Mouse (Mus musculus): ENCODE results near the gene Tulp2. TPM values are rescaled to one million over a fixed set of nuclear protein-coding genes. Genes with fewer than 3 reads are reported as not detected.

Tulp2 gene
- total and polyA plus RNA-seq, 3 experiments = 1.1 to 1.2 TPM; not detected in 1

DNA sequence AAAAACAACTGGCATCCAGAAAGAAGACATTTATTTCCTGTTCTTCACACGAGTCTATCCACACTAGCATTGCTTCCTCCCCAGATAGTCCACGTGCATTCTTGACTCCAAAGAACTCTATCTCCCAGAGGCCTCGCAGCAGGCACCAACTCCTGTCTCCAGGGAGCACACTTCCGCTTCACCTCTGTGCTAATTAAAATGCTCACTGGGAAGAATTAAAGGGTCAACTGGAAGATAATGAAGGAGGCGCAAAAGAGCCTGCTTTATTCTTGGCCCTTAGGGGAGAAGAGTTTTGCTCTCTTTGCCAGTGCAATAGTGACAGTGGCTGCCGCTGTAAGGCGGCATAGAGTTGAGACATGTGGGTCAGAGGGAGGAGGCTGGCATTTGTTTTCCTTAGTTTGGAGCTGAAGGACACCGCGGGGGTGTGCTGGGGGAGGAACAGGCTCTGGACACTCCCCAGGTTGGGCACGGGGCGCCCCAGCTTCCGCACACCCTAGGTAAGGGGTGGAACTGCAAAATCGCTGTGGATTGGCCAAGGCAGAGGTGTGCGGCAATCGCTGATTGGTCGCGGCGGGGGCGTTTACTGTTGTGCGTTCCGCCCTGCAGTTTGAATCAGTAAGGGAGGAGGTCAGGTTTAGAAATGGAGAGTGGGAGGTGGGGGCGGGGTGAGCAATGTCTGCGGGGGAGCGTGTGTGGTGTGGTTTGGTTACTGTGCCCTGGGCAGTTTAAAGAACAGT, 86.3 kb downstream of the Tulp2 start (continued):
- TF ChIP-seq ZKSCAN1 (IDR thresholded peaks at IDR 0.05; ENCODE audit: low read depth, low read length) (no peak), EP300 (IDR thresholded peaks at IDR 0.05; ENCODE audit: low read depth in 1 of 2, low read length in 2 of 2) (0 out of 4 replicates have a peak, but pooled peaks of 1 of the 2 experiments have one; percentile 6), MYB (IDR thresholded peaks at IDR 0.05; ENCODE audit: low read depth, low read length) (no peak)

DNA sequence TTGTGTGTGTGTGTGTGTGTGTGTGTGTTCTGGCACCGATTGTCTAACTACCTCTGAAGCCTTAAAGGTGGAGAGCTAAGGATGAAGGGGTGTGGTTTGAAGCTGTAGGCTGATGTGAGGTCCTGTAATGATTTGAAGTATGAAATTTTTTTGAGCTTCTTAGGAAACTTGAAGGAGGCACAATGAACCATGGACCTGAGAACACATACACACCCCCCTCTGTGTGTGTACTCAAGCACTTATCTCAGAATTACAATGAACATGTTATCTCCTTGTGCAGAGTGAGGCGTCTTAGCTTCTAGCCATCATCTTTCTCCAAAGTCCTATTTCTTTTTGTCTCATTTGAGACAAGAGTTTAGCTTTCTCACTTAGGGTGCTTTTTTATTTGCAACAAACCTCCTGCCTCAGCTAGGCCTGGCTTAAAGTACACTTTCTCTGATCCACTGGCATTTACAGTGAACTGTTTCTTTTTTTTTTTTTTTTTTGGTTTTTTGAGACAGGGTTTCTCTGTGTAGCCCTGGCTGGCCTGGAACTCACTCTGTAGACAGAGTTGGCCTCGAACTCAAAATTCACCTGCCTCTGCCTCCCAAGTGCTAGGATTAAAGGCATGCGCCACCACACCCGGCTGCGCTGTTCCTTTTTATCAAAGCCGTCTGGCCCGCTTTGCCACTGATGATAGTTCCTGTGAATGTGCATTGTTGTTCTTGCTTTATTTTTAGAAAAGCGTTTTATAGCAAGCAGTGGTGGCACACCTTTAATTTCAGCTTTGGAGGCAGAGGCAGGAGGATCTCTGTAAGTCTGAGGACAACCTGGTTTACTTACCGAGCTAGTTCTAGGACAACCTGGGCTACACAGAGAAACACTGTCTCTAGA, 87.2 kb downstream of the Tulp2 start:
- peak overlapping the region; percentile 90 for H3K27ac ChIP-seq (ENCODE audit: control insufficient read depth, low read depth, low read length)
- peaks cover 0 to 14% of the 10 kb centered on the region in 2 experiments; a peak in 2 of 4 replicates for H3K36me3 ChIP-seq (ENCODE audit: control insufficient read depth in 1 of 2, insufficient read depth in 2 of 2, low read length in 2 of 2)
- H3K9ac ChIP-seq (ENCODE audit: control insufficient read depth, low read depth, low read length, poor library complexity, severe bottlenecking) = peak overlapping the region; percentile 39
- peaks cover 10% of the 10 kb centered on the region for H3K79me2 ChIP-seq (ENCODE audit: control insufficient read depth, insufficient read depth, low read length, poor library complexity)
- no peaks in the 10 kb centered on the region for H3K27me3 ChIP-seq (ENCODE audit: control insufficient read depth in 1 of 2, insufficient read depth in 2 of 2, low read length in 2 of 2)
- H3K4me3 ChIP-seq (ENCODE audit: control insufficient read depth in 1 of 2, insufficient read depth in 1 of 2, low read depth in 2 of 2, low read length in 2 of 2) = peak overlapping the region; percentile 28 to 52
- no peaks in the 10 kb centered on the region for H3K9me3 ChIP-seq (replicated peaks; ENCODE audit: insufficient read depth, low read length)
- peaks cover 8 to 24% of the 10 kb centered on the region in 2 experiments for H3K4me1 ChIP-seq (ENCODE audit: control insufficient read depth in 1 of 2, insufficient read depth in 2 of 2, low read length in 2 of 2)
- peak; percentile 90 for DNase-seq (ENCODE audit: low read depth, low spot score)
- TF ChIP-seq CHD1 (IDR thresholded peaks at IDR 0.05; ENCODE audit: low read depth, low read length) (no peak), SIN3A (IDR thresholded peaks at IDR 0.05; ENCODE audit: low read length) (peak; percentile 78), UBTF (IDR thresholded peaks at IDR 0.05; ENCODE audit: borderline replicate concordance, insufficient read depth, low read depth, low read length) (no peak), ZMIZ1 (IDR thresholded peaks at IDR 0.05; ENCODE audit: low read depth, low read length) (peak; percentile 99), GABPA (IDR thresholded peaks at IDR 0.05; ENCODE audit: low read depth, low read length) (no peak), MAZ (IDR thresholded peaks at IDR 0.05; ENCODE audit: low read depth, low read length) (no peak; the same call in 1 of the 2 replicates), HCFC1 (IDR thresholded peaks at IDR 0.05; ENCODE audit: low read depth, low read length) (no peak), MYB (IDR thresholded peaks at IDR 0.05; ENCODE audit: low read depth, low read length) (no peak), USF1 (IDR thresholded peaks at IDR 0.05; ENCODE audit: low read depth, low read length) (0 out of 2 replicates have a peak, but pooled peaks have one; percentile 11), E2F4 (IDR thresholded peaks at IDR 0.05; ENCODE audit: borderline replicate concordance, low read depth, low read length) (no peak), USF2 (IDR thresholded peaks at IDR 0.05; ENCODE audit: borderline replicate concordance in 1 of 2, insufficient read depth in 1 of 2, low read depth in 1 of 2, low read length in 2 of 2) (no peak), JUND (IDR thresholded peaks at IDR 0.05; ENCODE audit: low read depth, low read length) (no peak), BHLHE40 (IDR thresholded peaks at IDR 0.05; ENCODE audit: borderline replicate concordance, low read depth, low read length) (peak; percentile 13; the same call in 1 of the 2 replicates), ELF1 (IDR thresholded peaks at IDR 0.05; ENCODE audit: low read depth, low read length) (no peak), KAT2A (conservative IDR thresholded peaks at IDR 0.05; ENCODE audit: low read depth, low read length) (0 out of 2 replicates have a peak, but pooled peaks have one; percentile 14), TCF12 (IDR thresholded peaks at IDR 0.05; ENCODE audit: low read depth, low read length) (peak; percentile 79), CHD2 (IDR thresholded peaks at IDR 0.05; ENCODE audit: low read length) (no peak), RCOR1 (IDR thresholded peaks at IDR 0.05; ENCODE audit: low read depth, low read length) (no peak), POLR2AphosphoS2 (IDR thresholded peaks at IDR 0.05; ENCODE audit: low read length) (peak; percentile 51; the same call in 1 of the 2 replicates), EP300 (IDR thresholded peaks at IDR 0.05; ENCODE audit: low read depth in 1 of 2, low read length in 2 of 2) (peak; percentile 70 to 80; a peak in 3 of 4 replicates), GATA1 (IDR thresholded peaks at IDR 0.05; ENCODE audit: low read depth, low read length) (peak; percentile 91), RAD21 (IDR thresholded peaks at IDR 0.05; ENCODE audit: low read depth, low read length) (no peak), ZNF384 (IDR thresholded peaks at IDR 0.05; ENCODE audit: low read depth, low read length) (no peak), POLR2A (IDR thresholded peaks at IDR 0.05; ENCODE audit: control insufficient read depth in 1 of 2, insufficient read depth in 1 of 2, low read depth in 1 of 2, low read length in 2 of 2, poor library complexity in 1 of 2) (peak in 1 of 2 experiments; percentile 65; a peak in 2 of 4 replicates), MYC (IDR thresholded peaks at IDR 0.05; ENCODE audit: low read depth, low read length) (0 out of 2 replicates have a peak, but pooled peaks have one; percentile 37), ETS1 (IDR thresholded peaks at IDR 0.05; ENCODE audit: low read depth, low read length) (peak; percentile 84), POLR2AphosphoS5 (IDR thresholded peaks at IDR 0.05; ENCODE audit: borderline replicate concordance, low read depth, low read length) (no peak), MXI1 (IDR thresholded peaks at IDR 0.05; ENCODE audit: low read depth, low read length) (peak; percentile 46; the same call in 1 of the 2 replicates), NRF1 (IDR thresholded peaks at IDR 0.05; ENCODE audit: insufficient read depth, low read depth, low read length, poor library complexity, severe bottlenecking) (no peak)

Measured in MEL (cell line).